Mouse (Mus musculus): Measurements from ENCODE around the gene Larp6.

Gene Larp6

DNA sequence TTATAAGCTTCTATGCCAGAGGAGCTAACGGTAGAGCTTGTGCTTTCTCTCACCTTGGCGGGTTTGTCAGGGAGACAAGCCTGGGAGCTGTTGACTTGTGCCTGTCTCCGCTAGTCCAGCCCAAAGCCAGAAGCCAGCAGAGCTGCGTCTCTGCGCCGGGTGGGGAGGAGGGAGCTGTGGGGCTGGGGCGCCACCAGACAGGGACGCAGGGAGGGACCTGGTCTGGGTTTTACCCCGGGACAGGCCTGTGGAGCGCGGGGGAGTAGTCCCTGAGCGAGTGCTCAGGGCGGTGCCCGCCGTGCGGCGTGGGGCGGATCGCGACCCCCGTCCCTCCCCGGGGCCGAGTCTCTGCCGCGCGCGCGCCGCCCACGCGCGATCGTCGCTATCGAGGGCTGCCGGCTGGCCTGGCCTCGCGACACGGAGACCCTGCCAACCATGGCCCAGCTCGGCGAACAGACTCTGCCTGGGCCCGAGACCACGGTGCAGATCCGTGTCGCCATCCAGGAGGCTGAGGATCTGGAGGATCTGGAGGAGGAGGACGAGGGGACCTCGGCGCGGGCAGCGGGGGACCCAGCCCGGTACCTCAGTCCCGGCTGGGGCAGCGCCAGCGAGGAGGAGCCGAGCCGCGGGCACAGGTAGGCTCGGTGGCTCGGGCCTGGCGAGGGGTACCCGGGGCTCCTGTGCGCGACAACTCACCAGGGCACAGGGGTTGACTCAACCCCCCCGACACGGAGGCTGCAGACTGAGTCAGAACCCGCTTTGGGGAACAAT, at the start of gene Larp6:
TSS of gene Larp6 (plus strand) at position 219 of the 771 bp plus-strand sequence.
- DNase-seq = peak; percentile 61

DNA sequence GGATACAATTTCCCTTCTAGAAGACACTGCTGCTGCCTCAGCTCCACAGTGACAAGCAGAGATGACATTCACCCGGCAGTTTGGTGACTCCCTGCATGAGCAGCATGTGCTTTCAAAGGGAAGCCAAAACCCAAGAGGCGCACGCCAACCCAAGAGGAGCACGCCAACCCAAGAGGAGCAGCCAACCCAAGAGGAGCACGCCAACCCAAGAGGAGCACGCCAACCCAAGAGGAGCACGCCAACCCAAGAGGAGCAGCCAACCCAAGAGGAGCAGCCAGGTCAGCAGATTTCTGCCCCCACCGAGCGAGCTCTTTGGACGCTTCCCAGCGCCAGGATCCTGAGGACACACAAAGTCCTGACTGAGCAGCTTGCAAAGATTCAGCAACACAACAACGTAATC, 48.4 kb upstream of the Larp6 start:
- DNase-seq = no peak

- no peak for DNase-seq
Observed at GRCm38 (mm10) chr9:60664866-60665265, 47.9 kb upstream of the Larp6 start.

DNA sequence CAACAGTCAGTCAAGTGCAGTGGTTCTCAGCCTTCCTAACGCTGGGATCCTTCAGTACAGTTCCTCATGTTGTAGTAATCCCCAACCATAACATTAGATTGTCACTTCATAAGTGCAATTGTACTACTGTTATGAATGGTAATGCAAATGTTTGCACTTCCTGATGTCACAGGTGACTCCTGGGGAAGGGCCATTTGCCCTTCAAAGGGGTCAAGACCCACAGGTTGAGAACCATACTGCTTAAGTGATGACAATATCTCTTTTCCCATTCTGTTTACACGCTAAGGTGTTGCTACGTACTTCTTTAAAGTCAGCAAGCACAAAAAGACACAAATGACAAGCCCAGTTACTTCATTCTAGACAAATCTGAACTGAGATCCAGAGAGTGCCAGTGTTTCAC, 47.3 kb upstream of the Larp6 start:
- no peak for DNase-seq

DNA sequence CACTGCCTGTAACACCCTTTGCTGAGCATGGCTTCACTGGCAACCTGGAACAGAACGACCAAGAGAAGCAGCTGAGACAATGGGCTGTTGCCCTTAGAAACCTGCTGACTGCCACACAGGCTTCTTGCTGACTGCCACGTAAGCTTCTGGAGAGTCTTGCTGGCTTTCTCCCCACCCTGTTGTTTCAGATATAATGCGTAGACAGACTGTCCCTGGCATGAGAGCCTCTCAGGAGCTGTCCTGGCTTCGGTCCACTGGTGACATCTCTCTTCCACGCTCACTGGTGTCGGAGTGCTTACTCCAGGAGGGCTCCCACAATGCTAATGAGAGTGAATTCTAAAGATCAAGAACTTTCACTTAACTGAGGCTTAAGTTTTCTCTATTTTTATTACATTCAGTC, 43.9 kb upstream of the Larp6 start:
- no peak for DNase-seq

DNA sequence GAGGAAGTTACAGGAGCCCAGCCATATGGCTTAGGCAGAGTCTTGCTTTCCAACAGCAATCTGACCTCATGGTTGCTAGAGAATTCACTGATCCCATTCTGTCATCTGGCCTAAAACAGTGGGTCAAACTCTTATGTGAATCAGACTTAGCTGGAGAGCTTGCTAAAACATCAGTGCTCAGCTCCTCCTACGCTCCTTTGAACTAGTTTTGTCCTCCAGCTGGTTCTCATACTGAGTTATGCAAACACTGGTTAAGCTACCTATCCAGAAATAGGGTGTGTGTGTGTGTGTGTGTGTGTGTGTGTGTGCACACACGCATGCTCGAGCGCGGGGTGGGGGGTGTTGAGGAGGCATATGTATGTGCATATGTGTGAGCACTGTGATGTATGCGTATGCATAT, 40.2 kb upstream of the Larp6 start:
- no peak for DNase-seq

DNA sequence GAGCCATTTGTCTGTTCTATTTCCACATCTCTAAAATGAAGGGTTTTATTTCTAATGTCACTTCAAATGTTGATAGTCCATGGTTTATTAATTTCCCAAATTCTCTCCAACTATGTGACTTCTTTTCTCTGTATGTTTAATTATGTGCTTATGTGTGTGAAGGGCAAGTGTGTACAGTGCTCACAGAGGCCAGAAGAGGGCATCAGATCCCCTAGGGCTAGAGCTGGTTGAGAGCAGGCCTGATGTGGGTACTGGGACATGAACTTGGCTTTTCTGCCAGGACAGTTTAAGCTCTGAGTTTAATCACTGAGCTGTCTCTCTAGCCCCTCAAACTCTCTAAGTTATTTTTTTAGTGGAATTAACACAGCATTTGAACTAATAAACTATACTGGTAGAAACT, 38.0 kb upstream of the Larp6 start:
- DNase-seq = peak; percentile 22

- no peak for DNase-seq
Observed at GRCm38 (mm10) chr9:60676429-60676828, 36.4 kb upstream of the Larp6 start.

- DNase-seq = no peak
Observed at GRCm38 (mm10) chr9:60678913-60679312, 33.9 kb upstream of the Larp6 start.

- no peak for DNase-seq
Observed at GRCm38 (mm10) chr9:60681005-60681404, 31.8 kb upstream of the Larp6 start.

GRCm38 (mm10) chr9:60682753-60683152, 30.0 kb upstream of the Larp6 start:
- DNase-seq = no peak

GRCm38 (mm10) chr9:60687415-60687814, 25.4 kb upstream of the Larp6 start:
- DNase-seq = peak; percentile 56

DNA sequence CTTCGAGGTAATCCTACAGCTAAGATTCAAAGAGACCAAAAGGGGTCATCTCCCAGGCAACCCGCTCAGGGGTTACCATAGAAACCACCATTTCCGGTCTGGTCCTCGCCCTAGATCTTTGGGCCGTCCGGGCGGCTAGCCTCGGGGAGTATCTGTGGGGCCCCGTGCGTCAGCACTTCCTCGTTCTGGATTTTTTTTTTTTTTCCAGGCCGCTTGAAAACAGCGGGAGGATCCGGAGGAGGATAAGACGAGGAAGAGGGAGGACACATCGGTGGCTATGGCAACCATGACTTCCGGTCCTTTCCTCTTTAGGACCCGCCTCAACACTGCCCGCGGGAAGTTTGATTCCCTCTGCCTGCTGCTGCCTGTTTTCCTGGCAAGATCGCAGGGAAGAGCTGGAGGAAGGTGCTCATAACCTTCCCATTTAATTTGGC, 24.9 kb upstream of the Larp6 start, which contains the start of gene Lrrc49:
TSS of gene Lrrc49 (minus strand) at position 268 of the 434 bp plus-strand sequence.
- DNase-seq = peak; percentile 95

DNA sequence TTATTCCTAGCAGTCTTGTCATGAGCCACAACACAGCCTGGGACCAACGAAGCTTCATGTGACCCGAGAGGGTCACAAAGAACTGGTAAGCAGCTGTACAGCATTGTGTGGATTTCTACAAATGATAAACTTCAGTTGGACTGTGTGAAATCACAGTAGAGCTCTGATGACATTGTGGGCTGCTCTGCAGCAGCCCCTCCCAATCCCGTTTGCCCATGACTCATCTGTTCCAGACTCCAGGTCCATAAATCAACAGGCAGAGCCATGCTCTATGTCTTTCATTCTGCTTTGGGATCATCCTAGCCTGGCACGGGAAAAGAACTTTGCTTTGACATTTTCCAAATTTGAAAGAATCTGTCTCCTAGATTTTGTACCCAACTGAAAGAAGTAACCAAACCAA, 20.2 kb upstream of the Larp6 start:
- DNase-seq = no peak

DNA sequence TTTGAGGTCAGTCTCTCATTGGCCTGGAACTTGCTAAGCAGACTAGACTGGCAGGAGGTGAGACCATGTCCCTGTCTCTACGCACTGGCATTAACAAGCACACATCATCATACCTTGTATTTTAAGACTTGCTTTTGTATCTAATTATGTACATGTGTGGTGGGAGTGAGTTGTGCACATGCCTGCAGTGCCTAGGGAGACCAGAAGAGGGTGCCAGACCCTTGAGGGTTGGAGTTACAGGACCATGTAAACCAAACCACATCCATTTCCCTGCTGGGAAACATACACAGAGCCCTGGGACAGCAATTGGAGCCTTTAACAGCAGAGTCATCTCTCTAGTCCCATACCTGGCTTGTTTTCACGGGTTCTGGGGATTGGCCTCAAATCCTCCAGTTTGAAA, 18.8 kb upstream of the Larp6 start:
- peak; percentile 67 for DNase-seq

GRCm38 (mm10) chr9:60696271-60696985, 16.4 kb upstream of the Larp6 start:
- peak; percentile 53 for DNase-seq

DNA sequence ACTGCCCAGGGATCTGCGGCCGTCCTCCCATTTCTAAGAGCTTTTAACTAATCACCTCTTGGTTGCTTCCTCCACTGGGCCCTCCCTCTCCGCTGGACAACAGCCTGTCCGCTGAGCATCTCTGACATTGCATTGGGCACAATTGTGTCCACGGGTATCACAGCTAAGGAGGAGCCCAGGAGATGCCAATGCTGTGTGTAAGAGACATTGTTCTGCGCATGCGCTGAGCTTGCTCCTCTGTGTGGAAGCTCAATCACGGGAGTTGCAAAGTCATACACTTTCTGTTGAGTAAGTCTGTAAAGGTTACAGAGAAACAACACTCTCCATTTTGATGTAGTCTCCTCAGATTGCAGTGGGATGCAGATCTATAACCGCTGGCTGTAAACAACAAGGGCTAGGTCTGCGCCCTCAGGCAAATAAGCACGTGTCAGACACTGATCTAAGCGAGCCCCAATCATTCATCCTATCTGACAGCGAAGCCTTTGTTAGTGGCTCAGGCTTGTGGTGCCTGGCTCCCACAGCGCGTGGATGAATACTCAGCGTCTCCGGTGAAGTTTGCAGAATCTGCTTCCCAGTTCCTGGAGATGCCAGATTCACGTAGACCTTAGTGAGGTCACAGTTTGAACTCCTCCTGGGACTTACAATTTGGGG, 13.1 kb upstream of the Larp6 start:
- DNase-seq = no peak

DNA sequence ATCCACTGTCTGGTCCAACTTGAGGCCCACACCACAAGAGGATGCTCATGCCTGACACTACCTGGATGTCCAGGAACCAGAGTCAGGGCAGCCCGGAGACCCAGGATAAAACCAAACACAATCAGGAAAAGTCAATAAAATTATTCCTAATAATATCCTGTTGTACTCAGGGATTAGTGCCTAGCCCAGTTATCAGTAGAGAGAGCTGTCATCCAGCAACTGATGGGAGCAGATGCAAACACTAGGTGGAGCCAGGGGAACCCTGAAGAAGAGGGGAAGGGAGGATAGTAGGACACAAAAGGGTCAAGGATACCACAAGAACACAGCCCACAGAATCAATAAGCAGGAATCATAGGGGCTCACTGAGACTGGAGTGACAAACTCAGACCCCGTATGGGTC, 5.2 kb upstream of the Larp6 start:
- no peak for DNase-seq

DNA sequence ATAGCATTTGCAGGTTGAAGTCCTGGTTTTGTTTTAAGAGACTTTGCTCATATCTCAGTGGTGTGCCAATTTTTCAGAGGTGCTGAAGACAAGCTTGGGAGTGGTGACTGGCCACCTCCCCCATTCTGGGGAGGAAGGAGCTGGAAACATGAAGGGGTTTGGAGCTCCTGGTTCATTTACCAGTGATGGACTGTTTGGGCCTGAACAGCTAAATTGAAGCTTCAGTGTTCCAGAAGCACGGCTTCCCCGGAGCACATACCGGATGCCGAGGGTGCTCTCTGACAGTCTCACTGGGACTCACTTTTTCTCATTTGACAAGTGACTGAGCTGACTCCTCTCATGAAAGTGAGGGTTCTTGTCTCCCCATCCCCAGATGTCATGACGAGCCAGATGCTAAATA, 4.2 kb upstream of the Larp6 start:
- DNase-seq = no peak

DNA sequence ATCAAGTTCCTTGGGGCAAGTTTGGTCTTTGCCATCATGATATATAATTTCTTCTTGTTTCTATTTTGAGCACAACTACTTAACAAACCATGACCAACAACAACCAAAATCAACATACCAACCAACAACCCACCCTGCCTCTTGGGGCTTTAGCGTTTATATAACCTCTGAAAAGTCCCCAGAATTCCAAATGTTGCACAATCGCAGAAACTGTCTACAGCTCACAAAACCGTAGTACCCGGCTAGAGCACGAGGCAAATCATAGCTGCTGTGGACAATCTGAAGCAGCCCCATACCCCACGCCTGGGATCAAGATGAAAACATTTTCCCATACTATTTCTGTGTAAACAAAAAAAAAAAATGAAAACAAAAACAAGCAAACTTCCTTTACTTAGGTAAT, 3.1 kb upstream of the Larp6 start:
- DNase-seq = no peak

GRCm38 (mm10) chr9:60712011-60712410, 778 bp upstream of the Larp6 start:
- DNase-seq = no peak

GRCm38 (mm10) chr9:60713616-60714015, 827 bp downstream of the Larp6 start:
- DNase-seq = no peak

DNA sequence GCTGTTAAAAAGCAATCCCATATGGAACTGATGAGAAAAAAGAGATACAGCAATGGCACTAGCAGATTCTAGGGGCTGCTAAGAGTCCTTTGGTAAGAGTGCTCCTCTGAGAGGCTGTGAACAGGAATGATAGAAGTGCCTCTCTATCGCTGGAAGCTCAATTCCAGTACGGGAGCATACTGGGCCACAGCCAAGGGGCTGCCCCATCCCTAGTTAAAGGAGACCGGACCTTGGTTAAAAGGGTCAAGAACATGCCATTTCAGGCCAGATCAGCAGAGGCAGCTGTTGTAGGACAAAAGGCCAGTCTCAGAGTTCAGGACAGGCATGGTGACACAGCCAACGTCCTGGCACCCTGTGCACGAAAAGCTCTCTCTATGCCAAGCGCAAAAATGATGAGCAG, 1.4 kb downstream of the Larp6 start:
- DNase-seq = no peak

- no peak for DNase-seq
Observed at GRCm38 (mm10) chr9:60715271-60715670, 2.5 kb downstream of the Larp6 start.
